Mouse (Mus musculus): ENCODE data around the gene Supt4a. TPM values are rescaled to one million over a fixed set of nuclear protein-coding genes. Genes with fewer than 3 reads are reported as not detected.
A peak's percentile ranks its signal among the peaks of the same experiment; 100 is the strongest.

The Supt4a gene
- polyA plus RNA-seq, 1 experiment, result 43.3 TPM

DNA sequence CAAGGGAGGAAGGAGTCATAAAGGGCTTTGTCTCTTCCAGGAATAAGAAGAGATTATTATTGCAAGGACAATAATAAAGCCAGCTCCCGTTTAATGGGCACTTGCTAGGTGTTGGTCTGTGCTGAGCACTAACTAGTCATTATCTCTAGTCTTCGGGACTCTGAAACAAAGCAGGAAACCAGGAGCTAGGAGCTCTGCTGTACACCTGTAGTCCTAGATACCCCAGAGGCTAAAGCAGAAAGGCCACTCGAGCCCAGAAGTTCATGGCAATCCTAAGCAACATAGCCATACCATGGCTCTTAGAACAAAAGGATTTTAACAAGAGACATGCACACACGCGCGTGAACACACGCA, 27.1 kb upstream of the Supt4a start:
- Histone ChIP-seq H3K27ac (ENCODE audit: insufficient read depth, low read depth, low read length) (peak overlapping the region; percentile 78), H3K4me1 (ENCODE audit: control insufficient read depth, insufficient read depth, insufficient read length, low read length) (peaks cover 26% of the 10 kb centered on the region), H3K36me3 (ENCODE audit: control insufficient read depth, insufficient read depth, low read length) (no peaks in the 10 kb centered on the region), H3K4me3 (ENCODE audit: low read depth, low read length) (peak overlapping the region; percentile 47), H3K27me3 (ENCODE audit: control insufficient read depth, insufficient read depth, low read length) (no peaks in the 10 kb centered on the region)
- 19% methylated on average over 7 of the region's 7 CpGs for WGBS
- TF ChIP-seq POLR2A (IDR thresholded peaks at IDR 0.05; ENCODE audit: low read depth, low read length) (no peak), CTCF (IDR thresholded peaks at IDR 0.05; ENCODE audit: extremely low read depth, insufficient read length, insufficient replicate concordance, low read depth, low read length) (no peak)

DNA sequence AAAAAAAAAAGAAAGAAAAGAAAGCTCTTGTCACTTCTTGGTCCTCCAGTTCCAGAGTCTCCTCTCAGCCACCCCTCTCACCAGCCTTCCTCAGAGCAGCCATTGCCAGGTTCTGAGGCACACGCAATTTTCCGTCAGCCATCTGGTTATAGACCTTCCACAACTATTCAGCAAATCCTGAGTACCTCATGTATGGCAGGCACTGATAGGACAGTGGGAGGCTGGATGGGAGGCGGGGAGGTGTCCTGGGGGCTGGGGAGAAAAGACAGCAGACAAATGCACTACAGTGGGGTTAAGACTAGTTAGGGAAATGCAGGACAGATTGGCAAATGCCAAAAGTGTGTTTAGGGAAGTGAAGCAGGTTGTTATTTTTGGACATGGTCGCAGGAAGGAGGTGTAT, 25.2 kb upstream of the Supt4a start:
- Histone ChIP-seq H3K36me3 (ENCODE audit: control insufficient read depth, insufficient read depth, low read length) (no peaks in the 10 kb centered on the region), H3K27ac (ENCODE audit: insufficient read depth, low read depth, low read length) (no peak overlapping the region), H3K27me3 (ENCODE audit: control insufficient read depth, insufficient read depth, low read length) (no peaks in the 10 kb centered on the region), H3K4me3 (ENCODE audit: low read depth, low read length) (no peak overlapping the region), H3K4me1 (ENCODE audit: control insufficient read depth, insufficient read depth, insufficient read length, low read length) (peaks cover 21% of the 10 kb centered on the region; the same call in 1 of the 2 replicates)
- 73% methylated on average over 4 of the region's 4 CpGs for WGBS
- TF ChIP-seq POLR2A (IDR thresholded peaks at IDR 0.05; ENCODE audit: low read depth, low read length) (no peak), CTCF (IDR thresholded peaks at IDR 0.05; ENCODE audit: extremely low read depth, insufficient read length, insufficient replicate concordance, low read depth, low read length) (no peak)

DNA sequence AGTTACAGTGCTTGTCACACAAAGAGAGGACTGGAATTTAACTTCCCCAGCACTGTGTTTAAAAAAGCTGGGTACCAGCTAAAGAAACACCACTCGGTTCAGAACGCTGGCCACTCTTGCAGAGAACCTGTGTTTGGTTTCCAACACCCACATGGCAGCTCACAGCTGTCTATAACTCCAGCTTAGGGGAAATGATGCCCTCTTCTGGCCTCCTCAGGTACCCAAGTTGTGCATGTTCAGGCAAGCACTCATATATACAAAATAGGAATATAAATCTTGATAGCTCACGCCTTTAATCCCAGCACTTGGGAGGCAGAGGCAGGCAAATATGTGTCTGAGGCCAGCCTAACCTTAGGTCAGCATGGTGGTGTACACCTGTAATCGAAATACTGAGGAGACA, 21.4 kb upstream of the Supt4a start:
- H3K4me3 ChIP-seq (ENCODE audit: low read depth, low read length), result no peak overlapping the region
- no peak for TF ChIP-seq POLR2A (IDR thresholded peaks at IDR 0.05; ENCODE audit: low read depth, low read length)
- TF ChIP-seq CTCF (IDR thresholded peaks at IDR 0.05; ENCODE audit: extremely low read depth, insufficient read length, insufficient replicate concordance, low read depth, low read length), result no peak
- peaks cover 16% of the 10 kb centered on the region for H3K36me3 ChIP-seq (ENCODE audit: control insufficient read depth, insufficient read depth, low read length)
- peaks cover 4% of the 10 kb centered on the region; the same call in 1 of the 2 replicates for H3K4me1 ChIP-seq (ENCODE audit: control insufficient read depth, insufficient read depth, insufficient read length, low read length)
- WGBS, result 77% methylated on average over 4 of the region's 4 CpGs
- no peaks in the 10 kb centered on the region for H3K27me3 ChIP-seq (ENCODE audit: control insufficient read depth, insufficient read depth, low read length)
- no peak overlapping the region for H3K27ac ChIP-seq (ENCODE audit: insufficient read depth, low read depth, low read length)

DNA sequence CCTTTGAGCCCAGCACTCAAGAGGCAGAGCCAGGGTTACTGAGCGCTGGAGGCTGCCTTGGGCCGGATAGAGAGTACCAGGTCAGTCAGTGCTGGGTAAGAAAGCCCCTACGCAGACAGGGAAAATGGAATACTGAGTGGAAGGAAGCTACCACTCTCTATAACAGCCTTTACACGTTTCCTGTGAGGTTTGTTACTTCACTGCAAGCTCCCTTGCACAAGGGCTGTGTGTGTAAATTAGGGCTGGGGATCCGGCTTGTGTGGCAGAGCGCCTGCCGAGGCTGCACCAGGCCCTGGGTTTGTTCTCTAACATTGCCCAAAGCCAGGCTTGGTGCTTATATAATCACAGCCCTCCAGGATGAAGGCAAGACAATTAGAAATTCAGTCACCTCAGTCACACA, 17.8 kb upstream of the Supt4a start:
- no peak overlapping the region for H3K4me3 ChIP-seq (ENCODE audit: low read depth, low read length)
- 75% methylated on average over 7 of the region's 7 CpGs for WGBS
- TF ChIP-seq POLR2A (IDR thresholded peaks at IDR 0.05; ENCODE audit: low read depth, low read length) (no peak), CTCF (IDR thresholded peaks at IDR 0.05; ENCODE audit: extremely low read depth, insufficient read length, insufficient replicate concordance, low read depth, low read length) (no peak)

DNA sequence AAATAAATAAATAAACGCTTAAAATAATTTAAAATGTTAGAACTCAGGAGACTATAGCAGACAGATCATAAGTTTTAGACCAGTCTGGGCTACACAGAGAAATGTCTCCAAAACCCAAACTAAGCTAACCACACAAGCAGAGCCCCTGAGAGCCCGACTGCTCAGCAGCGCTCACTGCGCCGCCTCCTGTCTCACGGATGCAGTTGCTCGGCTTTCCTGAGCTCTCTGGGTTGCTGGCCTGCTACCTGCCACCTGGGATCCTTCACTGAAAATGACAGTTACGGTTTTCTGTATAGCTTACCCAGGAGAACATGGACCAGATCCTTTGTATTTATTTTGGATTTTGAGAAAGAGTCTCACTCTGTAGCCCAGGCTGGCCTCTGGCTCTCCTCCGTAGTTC, 17.0 kb upstream of the Supt4a start:
- Histone ChIP-seq H3K4me3 (ENCODE audit: low read depth, low read length) (no peak overlapping the region), H3K4me1 (ENCODE audit: control insufficient read depth, insufficient read depth, insufficient read length, low read length) (no peaks in the 10 kb centered on the region), H3K27ac (ENCODE audit: insufficient read depth, low read depth, low read length) (no peak overlapping the region), H3K36me3 (ENCODE audit: control insufficient read depth, insufficient read depth, low read length) (peaks cover 19% of the 10 kb centered on the region), H3K27me3 (ENCODE audit: control insufficient read depth, insufficient read depth, low read length) (no peaks in the 10 kb centered on the region)
- 68% methylated on average over 9 of the region's 9 CpGs for WGBS
- TF ChIP-seq POLR2A (IDR thresholded peaks at IDR 0.05; ENCODE audit: low read depth, low read length) (no peak), CTCF (IDR thresholded peaks at IDR 0.05; ENCODE audit: extremely low read depth, insufficient read length, insufficient replicate concordance, low read depth, low read length) (no peak)

More for the DNA sequence above, 17.8 kb upstream of the Supt4a start:
- H3K36me3 ChIP-seq (ENCODE audit: control insufficient read depth, insufficient read depth, low read length), result peaks cover 19% of the 10 kb centered on the region
- H3K4me1 ChIP-seq (ENCODE audit: control insufficient read depth, insufficient read depth, insufficient read length, low read length), result no peaks in the 10 kb centered on the region
- no peaks in the 10 kb centered on the region for H3K27me3 ChIP-seq (ENCODE audit: control insufficient read depth, insufficient read depth, low read length)
- H3K27ac ChIP-seq (ENCODE audit: insufficient read depth, low read depth, low read length), result no peak overlapping the region

DNA sequence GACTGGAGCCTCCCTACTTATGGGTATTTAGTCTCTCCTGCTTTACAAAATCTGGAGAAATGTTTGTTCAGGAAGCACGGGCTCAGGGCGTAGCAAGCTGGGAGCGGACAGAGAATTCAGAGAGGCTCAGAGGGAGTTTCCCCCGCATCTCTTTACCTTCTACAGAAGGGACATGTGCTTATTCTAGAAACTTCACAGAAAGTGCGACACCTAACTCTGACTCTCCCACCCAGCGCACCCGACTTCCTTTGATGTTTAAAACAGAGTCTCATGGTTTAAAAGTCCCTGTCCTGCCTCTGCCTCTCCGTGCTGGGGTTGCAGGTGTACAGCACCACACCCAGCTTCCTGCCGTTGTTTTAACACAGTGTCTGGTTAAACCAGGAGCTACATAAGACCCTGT, 16.5 kb upstream of the Supt4a start:
- Histone ChIP-seq H3K36me3 (ENCODE audit: control insufficient read depth, insufficient read depth, low read length) (peaks cover 19% of the 10 kb centered on the region), H3K4me3 (ENCODE audit: low read depth, low read length) (no peak overlapping the region), H3K27me3 (ENCODE audit: control insufficient read depth, insufficient read depth, low read length) (no peaks in the 10 kb centered on the region), H3K27ac (ENCODE audit: insufficient read depth, low read depth, low read length) (0 out of 2 replicates have a peak overlapping the region, but pooled peaks have one; percentile 14), H3K4me1 (ENCODE audit: control insufficient read depth, insufficient read depth, insufficient read length, low read length) (peaks cover 1% of the 10 kb centered on the region; the same call in 1 of the 2 replicates)
- no peak for TF ChIP-seq POLR2A (IDR thresholded peaks at IDR 0.05; ENCODE audit: low read depth, low read length)
- no peak for TF ChIP-seq CTCF (IDR thresholded peaks at IDR 0.05; ENCODE audit: extremely low read depth, insufficient read length, insufficient replicate concordance, low read depth, low read length)
- WGBS, result 51% methylated on average over 9 of the region's 9 CpGs

DNA sequence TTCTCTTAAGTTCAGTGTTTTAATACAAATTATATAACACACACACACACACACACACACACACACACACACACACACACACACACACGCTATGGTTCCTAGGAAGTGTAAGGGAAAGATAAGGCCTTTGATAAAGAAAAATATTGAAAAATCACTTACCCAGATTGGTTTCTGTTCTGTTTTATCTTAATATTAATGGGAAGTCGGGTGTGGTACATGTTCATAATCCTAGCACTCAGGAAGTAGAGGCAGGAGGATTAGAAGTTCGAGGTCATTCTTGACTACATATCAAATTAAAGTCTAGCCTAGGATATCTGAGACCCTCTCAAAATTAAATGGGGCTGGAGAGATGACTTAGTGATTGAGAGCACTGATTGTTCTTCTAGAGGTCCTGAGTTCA, 15.2 kb upstream of the Supt4a start:
- 53% methylated on average over 3 of the region's 3 CpGs for WGBS
- peaks cover 24% of the 10 kb centered on the region for H3K36me3 ChIP-seq (ENCODE audit: control insufficient read depth, insufficient read depth, low read length)
- no peak overlapping the region for H3K4me3 ChIP-seq (ENCODE audit: low read depth, low read length)
- H3K27ac ChIP-seq (ENCODE audit: insufficient read depth, low read depth, low read length), result no peak overlapping the region
- H3K27me3 ChIP-seq (ENCODE audit: control insufficient read depth, insufficient read depth, low read length), result no peaks in the 10 kb centered on the region
- TF ChIP-seq POLR2A (IDR thresholded peaks at IDR 0.05; ENCODE audit: low read depth, low read length) (no peak), CTCF (IDR thresholded peaks at IDR 0.05; ENCODE audit: extremely low read depth, insufficient read length, insufficient replicate concordance, low read depth, low read length) (no peak)
- H3K4me1 ChIP-seq (ENCODE audit: control insufficient read depth, insufficient read depth, insufficient read length, low read length), result peaks cover 2% of the 10 kb centered on the region; the same call in 1 of the 2 replicates
